Mouse (Mus musculus) liver, embryonic 16.5 days (tissue): ENCODE results near the gene Nxph4. TPM values are rescaled to one million over a fixed set of nuclear protein-coding genes. Genes with fewer than 3 reads are reported as not detected.

Experiments
- ATAC-seq: fragments of 200-750 bp; cut with Nextera tagmentation; 2 replicates; pipeline ENCODE4 v1.8.0; 2017; ENCODE audit warnings: low read depth, mild to moderate bottlenecking, moderate number of reproducible peaks, moderate library complexity
- H3K27ac ChIP-seq: fragments of 300-500 bp; sonication (generic); 2 replicates; pipeline ENCODE4 v1.5.1; 2014; ENCODE audit warnings: mild to moderate bottlenecking, low read length
- H3K27me3 ChIP-seq: fragments of 300-500 bp; sonication (generic); 2 replicates; pipeline ENCODE4 v1.6.1; 2014; ENCODE audit warnings: low read depth, low read length, mixed read lengths; ENCODE audit not compliant: control insufficient read depth, insufficient read depth
- H3K36me3 ChIP-seq: fragments of 300-500 bp; sonication (generic); 2 replicates; pipeline ENCODE4 v1.6.1; 2014; ENCODE audit warnings: mild to moderate bottlenecking; ENCODE audit not compliant: control insufficient read depth, insufficient read depth
- H3K4me1 ChIP-seq: fragments of 300-500 bp; sonication (generic); 2 replicates; pipeline ENCODE4 v1.6.1; 2014; ENCODE audit warnings: low read depth, low read length, mixed read lengths; ENCODE audit not compliant: control insufficient read depth
- H3K4me2 ChIP-seq: fragments of 300-500 bp; sonication (generic); 2 replicates; pipeline ENCODE4 v1.6.1; 2014; ENCODE audit warnings: low read depth, low read length, mixed read lengths
- H3K4me3 ChIP-seq: fragments of 300-500 bp; sonication (generic); 2 replicates; pipeline ENCODE4 v1.5.1; 2014; ENCODE audit warnings: low read depth, mild to moderate bottlenecking, low read length
- H3K9ac ChIP-seq: fragments of 300-500 bp; sonication (generic); 2 replicates; pipeline ENCODE4 v1.6.1; 2014; ENCODE audit warnings: low read depth, low read length
- H3K9me3 ChIP-seq: fragments of 300-500 bp; sonication (generic); replicated peaks from 2 replicates; pipeline ENCODE4 v1.6.1; 2016; ENCODE audit warnings: low read length; ENCODE audit not compliant: control insufficient read depth
- WGBS: fragments of 180-500 bp; shearing (Covaris S2); extraction: QIAGEN DNeasy Blood & Tissue Kit; methylation state at CpG from one replicate; pipeline ENCODE4 v1.1.7; 2014; ENCODE audit not compliant: insufficient replicate concordance; 5-methylcytosine and 5-hydroxymethylcytosine counted together
- polyA plus RNA-seq: library from polyadenylated mRNA; unstranded; fragments of >200 nt; fragmentation: Nextera tagmentation; extraction: Ambion mirVana; gene quantifications from 2 replicates; pipeline ENCODE4 v1.2.1, GENCODE M21; 2015

Gene Nxph4
- polyA plus RNA-seq, 1 experiment from 2014 or later = 0.14 TPM

DNA sequence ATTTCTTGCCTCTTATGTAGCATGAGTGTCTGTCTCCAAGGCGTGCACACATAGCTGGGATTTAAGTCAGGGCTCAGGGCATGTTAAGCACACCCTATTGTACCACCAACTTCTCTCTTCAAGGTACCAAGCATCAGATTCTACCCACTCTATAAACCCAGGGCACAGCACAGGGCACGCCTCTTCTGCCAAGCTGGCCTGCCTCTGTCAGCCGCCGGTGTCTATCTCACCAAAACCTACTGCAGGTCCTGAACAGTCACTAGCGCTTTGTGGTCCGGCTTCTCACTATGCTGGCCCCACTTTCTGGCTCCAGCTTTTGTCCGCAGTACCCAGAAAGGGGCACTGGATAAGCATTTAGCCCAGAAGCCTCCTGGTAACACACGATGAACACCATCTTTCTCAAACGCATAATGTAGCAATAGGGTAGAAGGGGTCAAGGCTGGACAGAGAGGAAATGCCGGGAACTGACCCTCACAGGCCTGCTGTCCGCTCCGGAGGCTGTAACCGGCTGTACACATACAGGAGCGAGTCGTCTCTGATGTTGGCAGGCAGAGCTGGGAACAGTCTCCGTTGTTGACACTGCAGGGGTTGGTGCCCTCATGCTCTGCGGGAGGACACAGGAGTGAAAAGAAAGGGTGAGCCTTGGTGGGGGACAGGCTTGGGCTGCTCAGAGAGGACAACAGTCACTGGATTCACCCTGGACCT is 36.7 kb upstream of the Nxph4 start:
- Histone ChIP-seq H3K4me2 (no peak overlapping the region), H3K36me3 (peaks cover 9% of the 10 kb centered on the region), H3K9ac (no peak overlapping the region), H3K27me3 (no peaks in the 10 kb centered on the region), H3K4me1 (peaks cover 17% of the 10 kb centered on the region), H3K9me3 (no peaks in the 10 kb centered on the region), H3K4me3 (no peak overlapping the region), H3K27ac (peak overlapping the region; percentile 41; the same call in 1 of the 2 replicates)
- peak; percentile 12; the same call in 1 of the 2 replicates for ATAC-seq
- 59% methylated on average over 17 of the region's 17 CpGs for WGBS

DNA sequence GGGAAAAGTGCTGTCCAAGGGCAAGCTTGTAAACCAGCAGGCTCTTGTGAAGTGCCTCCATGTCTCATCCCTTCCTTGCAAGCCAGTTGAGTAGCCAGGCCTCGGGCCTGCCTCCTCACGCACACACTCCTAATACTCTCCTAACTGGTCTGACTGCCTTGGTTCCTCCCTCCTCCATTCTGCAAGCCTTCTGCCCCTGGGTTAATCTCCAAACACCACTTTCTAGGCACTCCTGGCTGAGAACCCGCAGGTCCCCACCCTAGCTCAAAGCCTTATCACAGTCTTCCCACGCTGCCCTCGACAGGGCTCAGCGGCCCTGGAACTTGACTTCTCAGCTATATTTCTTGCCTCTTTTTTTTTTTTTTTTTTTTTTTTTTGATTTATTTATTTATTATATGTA is 36.0 kb upstream of the Nxph4 start:
- peak; percentile 80 for ATAC-seq
- Histone ChIP-seq H3K4me2 (no peak overlapping the region), H3K27ac (0 out of 2 replicates have a peak overlapping the region, but pooled peaks have one; percentile 5), H3K4me1 (peaks cover 17% of the 10 kb centered on the region), H3K9me3 (no peaks in the 10 kb centered on the region), H3K36me3 (peaks cover 9% of the 10 kb centered on the region), H3K4me3 (no peak overlapping the region), H3K9ac (no peak overlapping the region), H3K27me3 (no peaks in the 10 kb centered on the region)
- WGBS = 26% methylated on average over 6 of the region's 6 CpGs

DNA sequence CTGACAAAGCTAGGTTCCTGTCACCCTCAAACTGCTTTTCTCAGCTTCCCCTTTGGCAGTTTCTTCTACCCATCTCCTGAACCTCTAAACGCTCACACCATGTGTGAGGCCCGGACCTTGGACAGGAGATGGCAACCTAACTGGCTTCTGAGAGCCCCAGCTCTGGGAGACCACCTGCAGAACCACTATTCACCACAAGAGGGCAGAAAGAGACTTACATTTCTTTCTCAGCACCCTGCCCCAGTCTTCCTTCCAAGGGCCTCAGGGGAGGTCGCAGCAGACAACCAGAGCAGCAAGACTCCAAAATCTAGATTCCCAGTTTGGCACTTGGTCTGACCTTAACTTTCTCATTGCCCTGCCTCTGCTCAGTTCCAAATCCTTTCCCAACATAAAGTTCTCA is 35.1 kb upstream of the Nxph4 start:
- WGBS = 14% methylated on average over 3 of the region's 3 CpGs
- no peaks in the 10 kb centered on the region for H3K9me3 ChIP-seq
- peaks cover 17% of the 10 kb centered on the region for H3K4me1 ChIP-seq
- no peaks in the 10 kb centered on the region for H3K27me3 ChIP-seq
- no peak overlapping the region for H3K9ac ChIP-seq
- H3K36me3 ChIP-seq = peaks cover 9% of the 10 kb centered on the region
- H3K4me3 ChIP-seq = no peak overlapping the region
- no peak overlapping the region for H3K27ac ChIP-seq
- no peak overlapping the region for H3K4me2 ChIP-seq
- ATAC-seq = no peak

DNA sequence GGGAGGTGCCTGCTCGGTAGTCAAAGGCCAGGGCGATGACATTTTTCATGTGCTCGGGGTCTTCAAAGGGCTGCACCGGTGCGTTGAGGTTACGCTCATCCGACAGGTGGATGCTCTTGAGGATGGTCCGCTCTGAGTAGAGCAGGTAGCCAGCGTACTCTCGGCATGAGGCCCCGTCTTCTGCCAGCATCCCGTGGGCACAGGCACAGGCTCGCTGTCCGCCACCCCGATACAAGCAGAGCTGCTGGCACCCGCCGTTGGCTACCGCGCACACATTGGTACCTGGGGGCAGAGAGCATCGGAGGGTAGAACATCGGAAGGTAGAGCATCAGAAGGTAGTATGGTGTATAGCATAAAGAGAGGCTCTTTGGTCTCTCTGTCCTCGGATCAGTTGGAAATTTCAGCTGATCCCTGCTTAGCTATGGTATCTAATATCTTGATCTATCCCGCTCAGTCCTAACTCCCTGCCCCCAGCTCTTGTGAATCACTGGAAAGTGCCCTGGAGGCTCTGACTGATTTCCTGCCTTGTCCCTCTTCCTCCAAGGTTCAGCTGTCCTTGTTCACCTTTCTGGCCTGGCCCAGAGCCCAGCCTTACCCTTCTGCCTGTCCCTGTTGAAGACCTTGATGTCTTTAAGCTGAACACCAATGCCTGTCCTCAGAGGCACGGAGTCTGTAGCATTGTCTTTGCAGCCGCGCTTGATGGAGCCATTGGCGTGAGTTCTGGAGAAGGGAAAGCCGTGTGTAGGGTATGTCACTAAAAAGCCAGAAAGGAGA is 32.4 kb upstream of the Nxph4 start:
- Histone ChIP-seq H3K4me1 (peaks cover 17% of the 10 kb centered on the region), H3K4me3 (no peak overlapping the region), H3K27ac (no peak overlapping the region), H3K27me3 (no peaks in the 10 kb centered on the region), H3K4me2 (no peak overlapping the region), H3K9ac (no peak overlapping the region), H3K36me3 (peaks cover 6% of the 10 kb centered on the region), H3K9me3 (no peaks in the 10 kb centered on the region)
- no peak for ATAC-seq
- WGBS = 84% methylated on average over 28 of the region's 28 CpGs

DNA sequence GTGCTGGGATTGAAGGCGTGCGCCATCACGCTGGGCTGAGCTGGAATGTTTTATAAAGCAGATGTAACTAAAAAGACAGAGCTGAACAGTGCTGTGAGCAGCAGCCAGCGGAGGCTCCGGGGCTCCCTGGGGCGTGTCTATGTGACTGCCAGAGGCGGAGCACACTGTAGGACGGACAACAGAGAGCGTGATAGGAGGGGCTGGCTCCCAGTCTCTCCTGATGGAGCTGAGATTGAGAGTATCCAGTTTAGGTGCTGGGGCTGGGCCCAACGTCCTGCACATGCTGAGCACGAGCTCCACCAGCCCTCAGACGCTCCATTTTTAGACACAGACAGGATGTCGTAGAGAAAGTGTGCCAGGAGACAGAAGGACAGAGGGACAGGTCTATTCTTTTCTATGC is 29.9 kb upstream of the Nxph4 start:
- no peaks in the 10 kb centered on the region for H3K27me3 ChIP-seq
- no peak overlapping the region for H3K9ac ChIP-seq
- no peak overlapping the region for H3K4me3 ChIP-seq
- H3K27ac ChIP-seq = no peak overlapping the region
- peaks cover 6% of the 10 kb centered on the region for H3K36me3 ChIP-seq
- H3K4me1 ChIP-seq = no peaks in the 10 kb centered on the region
- 34% methylated on average over 13 of the region's 13 CpGs for WGBS
- no peaks in the 10 kb centered on the region for H3K9me3 ChIP-seq
- H3K4me2 ChIP-seq = no peak overlapping the region
- ATAC-seq = no peak

DNA sequence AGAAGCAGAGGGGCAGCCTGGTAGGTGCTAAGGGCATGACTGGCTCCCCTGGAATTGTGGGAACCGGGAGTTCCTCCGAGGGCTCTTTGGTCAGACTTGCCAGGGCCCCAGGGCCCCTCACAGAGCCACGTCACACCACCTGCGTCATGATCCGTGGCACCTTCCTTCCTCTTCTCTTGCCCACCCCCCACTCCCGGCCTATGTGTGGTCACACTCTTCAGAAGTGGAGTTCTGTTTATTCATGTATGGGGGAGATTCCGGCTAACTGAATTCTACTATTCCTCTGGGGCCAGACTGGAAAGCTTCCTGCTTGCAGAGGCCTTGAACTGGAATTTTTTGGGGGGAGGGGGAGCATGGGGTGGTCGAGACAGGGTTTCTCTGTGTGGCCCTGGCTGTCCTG is 29.5 kb upstream of the Nxph4 start:
- no peak overlapping the region for H3K4me3 ChIP-seq
- H3K4me2 ChIP-seq = no peak overlapping the region
- no peak overlapping the region for H3K27ac ChIP-seq
- H3K27me3 ChIP-seq = no peaks in the 10 kb centered on the region
- H3K9ac ChIP-seq = no peak overlapping the region
- peaks cover 5% of the 10 kb centered on the region for H3K36me3 ChIP-seq
- H3K4me1 ChIP-seq = no peaks in the 10 kb centered on the region
- no peaks in the 10 kb centered on the region for H3K9me3 ChIP-seq
- 22% methylated on average over 8 of the region's 8 CpGs for WGBS
- no peak for ATAC-seq

DNA sequence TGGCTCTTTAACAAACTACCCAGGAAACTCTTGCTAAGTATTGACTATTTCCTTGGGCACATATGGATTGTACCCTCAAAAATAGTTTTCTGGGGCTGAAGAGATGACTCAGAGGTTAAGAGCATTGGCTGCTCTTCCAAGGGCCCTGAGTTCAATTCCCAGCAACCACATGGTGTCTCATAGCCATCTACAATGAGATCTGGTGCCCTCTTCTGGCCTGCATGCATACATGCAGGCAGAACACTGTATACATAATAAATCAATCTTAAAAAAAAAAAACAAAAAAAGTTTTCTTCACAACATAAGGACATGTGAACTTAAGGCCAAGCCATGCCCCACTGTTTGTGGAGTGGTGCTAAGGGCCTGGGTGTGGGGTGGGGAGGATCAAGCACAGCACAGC is 26.8 kb upstream of the Nxph4 start:
- H3K27me3 ChIP-seq = no peaks in the 10 kb centered on the region
- no peak for ATAC-seq
- H3K36me3 ChIP-seq = peaks cover 14% of the 10 kb centered on the region
- no peaks in the 10 kb centered on the region for H3K9me3 ChIP-seq
- no peak overlapping the region for H3K4me3 ChIP-seq
- no peaks in the 10 kb centered on the region for H3K4me1 ChIP-seq
- no peak overlapping the region for H3K9ac ChIP-seq
- H3K27ac ChIP-seq = no peak overlapping the region
- H3K4me2 ChIP-seq = no peak overlapping the region

DNA sequence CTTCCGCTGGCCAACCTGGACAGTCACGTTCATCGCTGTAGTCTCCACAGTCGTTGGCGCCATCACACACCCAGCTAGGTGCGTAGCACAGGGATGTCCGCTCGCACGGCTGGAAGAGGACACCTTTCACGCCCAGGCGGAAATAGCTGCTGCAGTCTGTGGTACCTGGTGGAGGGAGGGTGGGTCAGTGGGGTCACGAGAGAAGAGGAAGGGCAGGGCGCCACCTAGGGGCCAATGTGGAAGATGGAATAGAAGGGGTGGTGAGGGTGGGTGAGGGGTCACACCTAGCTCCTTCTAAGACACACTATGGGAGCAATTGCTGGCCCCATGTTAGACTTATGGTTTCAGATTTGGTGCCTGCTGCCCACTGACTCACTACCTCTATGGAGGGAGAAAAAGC is 23.0 kb upstream of the Nxph4 start:
- WGBS = 73% methylated on average over 13 of the region's 13 CpGs
- no peak for ATAC-seq
- Histone ChIP-seq H3K4me1 (no peaks in the 10 kb centered on the region), H3K4me3 (no peak overlapping the region), H3K27me3 (no peaks in the 10 kb centered on the region), H3K9me3 (no peaks in the 10 kb centered on the region), H3K36me3 (peaks cover 14% of the 10 kb centered on the region), H3K27ac (no peak overlapping the region), H3K4me2 (no peak overlapping the region), H3K9ac (no peak overlapping the region)

DNA sequence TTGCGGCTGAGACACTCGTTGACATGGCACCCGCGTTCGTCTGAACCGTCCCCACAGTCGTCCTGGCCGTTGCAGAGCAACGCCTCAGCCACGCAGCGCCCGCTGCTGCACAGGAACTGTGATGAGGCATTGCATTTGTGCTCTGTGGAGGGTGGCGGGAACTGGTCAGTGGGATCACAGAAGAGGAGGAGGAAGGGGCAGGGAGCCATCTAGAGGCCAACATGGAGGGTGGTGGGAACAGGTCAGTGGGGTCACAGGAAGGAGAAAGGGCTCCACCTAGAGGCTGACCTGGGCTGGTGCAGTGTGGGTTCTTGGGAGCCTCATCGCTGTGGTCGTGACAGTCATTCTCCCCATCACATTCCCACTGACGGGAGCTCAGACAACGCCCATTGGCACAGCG is 21.3 kb upstream of the Nxph4 start:
- Histone ChIP-seq H3K27ac (no peak overlapping the region), H3K4me3 (no peak overlapping the region), H3K9ac (no peak overlapping the region), H3K9me3 (no peaks in the 10 kb centered on the region), H3K36me3 (peaks cover 14% of the 10 kb centered on the region), H3K4me1 (no peaks in the 10 kb centered on the region), H3K4me2 (no peak overlapping the region), H3K27me3 (no peaks in the 10 kb centered on the region)
- no peak for ATAC-seq
- WGBS = 70% methylated on average over 18 of the region's 18 CpGs
